Mouse (Mus musculus) myocyte (in vitro differentiated cells): ENCODE results near the gene Klk7. TPM values are rescaled to one million over a fixed set of nuclear protein-coding genes. Genes with fewer than 3 reads are reported as not detected.

ENCODE experiments used
- H3K27me3 ChIP-seq: one replicate; pipeline ENCODE4 v1.6.1; 2011; ENCODE audit not compliant: control insufficient read depth, insufficient read depth, insufficient read length
- H3K36me3 ChIP-seq: one replicate; pipeline ENCODE4 v1.6.1; 2011; ENCODE audit not compliant: control insufficient read depth, insufficient read depth
- H3K4me2 ChIP-seq: one replicate; pipeline ENCODE4 v1.6.1; 2011; ENCODE audit warnings: low read depth, control low read depth
- H3K4me3 ChIP-seq: one replicate; pipeline ENCODE4 v1.5.1; 2011; ENCODE audit warnings: mild to moderate bottlenecking, control low read depth, moderate library complexity
- H3K79me2 ChIP-seq: one replicate; pipeline ENCODE4 v1.6.1; 2011; ENCODE audit not compliant: control insufficient read depth, insufficient read depth
- H3ac ChIP-seq: one replicate; pipeline ENCODE4 v1.6.1; 2011; ENCODE audit not compliant: control insufficient read depth, insufficient read length
- CEBPB ChIP-seq: IDR thresholded peaks from 2 replicates; pipeline ENCODE4 v1.6.1; 2011; ENCODE audit warnings: mild to moderate bottlenecking, moderate library complexity; ENCODE audit not compliant: poor library complexity, insufficient read depth, severe bottlenecking
- E2F4 ChIP-seq: IDR thresholded peaks from one replicate; pipeline ENCODE4 v1.6.1; 2011; ENCODE audit warnings: mild to moderate bottlenecking, control low read depth, moderate library complexity; ENCODE audit not compliant: insufficient read depth
- MAX ChIP-seq: IDR thresholded peaks from one replicate; pipeline ENCODE4 v1.6.1; 2011; ENCODE audit warnings: low read depth, mild to moderate bottlenecking, control low read depth
- MYOD1 ChIP-seq, 3 experiments: IDR thresholded peaks; one replicate each; pipeline ENCODE4 v1.6.1; 2011; ENCODE audit warnings: control low read depth in 2 of 3, low read depth in 2 of 3, mild to moderate bottlenecking in 2 of 3, moderate library complexity in 1 of 3; ENCODE audit not compliant: insufficient read length in 2 of 3, control insufficient read depth in 1 of 3
- MYOG ChIP-seq, 3 experiments: IDR thresholded peaks; one replicate each; pipeline ENCODE4 v1.6.1; 2011; ENCODE audit warnings: control low read depth in 2 of 3, low read depth in 2 of 3, mild to moderate bottlenecking in 2 of 3; ENCODE audit not compliant: insufficient read length in 2 of 3, control insufficient read depth in 1 of 3, insufficient read depth in 1 of 3
- POLR2A ChIP-seq: IDR thresholded peaks from one replicate; pipeline ENCODE4 v1.6.1; 2011; ENCODE audit warnings: low read depth, mild to moderate bottlenecking, control low read depth, moderate library complexity; ENCODE audit not compliant: insufficient read length
- POLR2AphosphoS2 ChIP-seq: IDR thresholded peaks from one replicate; pipeline ENCODE4 v1.6.1; 2011; ENCODE audit warnings: low read depth, control low read depth; ENCODE audit not compliant: insufficient read length
- REST ChIP-seq: IDR thresholded peaks from one replicate; pipeline ENCODE4 v1.6.1; 2011; ENCODE audit warnings: mild to moderate bottlenecking, control low read depth, moderate library complexity; ENCODE audit not compliant: insufficient read depth, insufficient read length
- SRF ChIP-seq: IDR thresholded peaks from one replicate; pipeline ENCODE4 v1.6.1; 2011; ENCODE audit warnings: low read depth; ENCODE audit not compliant: control insufficient read depth, insufficient read length
- TCF12 ChIP-seq: IDR thresholded peaks from one replicate; pipeline ENCODE4 v1.6.1; 2011; ENCODE audit warnings: mild to moderate bottlenecking, control low read depth; ENCODE audit not compliant: poor library complexity, insufficient read depth, severe bottlenecking
- TCF3 ChIP-seq: IDR thresholded peaks from one replicate; pipeline ENCODE4 v1.6.1; 2011; ENCODE audit warnings: low read depth, control low read depth; ENCODE audit not compliant: insufficient read length
- USF1 ChIP-seq: IDR thresholded peaks from one replicate; pipeline ENCODE4 v1.6.1; 2011; ENCODE audit warnings: low read depth, mild to moderate bottlenecking, control low read depth, moderate library complexity
- polyA plus RNA-seq: library from polyadenylated mRNA; unstranded; fragments of >200 nt; fragmentation: generic; extraction: Trizol; gene quantifications from one replicate; pipeline ENCODE4 v1.2.1, GENCODE M21; 2012; ENCODE audit warnings: missing spikeins

The Klk7 gene
- polyA plus RNA-seq, 1 experiment = not detected

- no peaks in the 10 kb centered on the region for H3K79me2 ChIP-seq
- H3K4me2 ChIP-seq = no peak within 1 kb of the TSS
- H3K36me3 ChIP-seq = no peaks in the 10 kb centered on the region
- H3ac ChIP-seq = no peak within 1 kb of the TSS
- TF ChIP-seq E2F4 = no peak
- TF ChIP-seq TCF3 = no peak
- TF ChIP-seq REST = no peak
- no peak for TF ChIP-seq SRF
- no peak for TF ChIP-seq TCF12
- no peak for TF ChIP-seq MYOD1 (IDR thresholded peaks at IDR 0.05; ENCODE audit: control insufficient read depth in 1 of 3, insufficient read length in 2 of 3, low read depth in 2 of 3)
- no peak for TF ChIP-seq MYOG (IDR thresholded peaks at IDR 0.05; ENCODE audit: control insufficient read depth in 1 of 3, insufficient read depth in 1 of 3, insufficient read length in 2 of 3, low read depth in 2 of 3)
- TF ChIP-seq POLR2A = no peak
- TF ChIP-seq MAX = no peak
- TF ChIP-seq CEBPB = no peak
- TF ChIP-seq POLR2AphosphoS2 = no peak
- TF ChIP-seq USF1 = no peak
- no peaks in the 10 kb centered on the region for H3K27me3 ChIP-seq
- H3K4me3 ChIP-seq = no peak within 1 kb of the TSS
These were observed 19.5 kb upstream of the Klk7 start, which contains the start of gene Klk9 for GRCm38 (mm10) chr7:43791591-43791990. Klk9 (plus strand) TSS chr7:43791891.

- TF ChIP-seq REST (no peak), MYOD1 (IDR thresholded peaks at IDR 0.05; ENCODE audit: control insufficient read depth in 1 of 3, insufficient read length in 2 of 3, low read depth in 2 of 3) (no peak)
- Histone ChIP-seq H3K4me2 (no peak overlapping the region), H3K27me3 (no peaks in the 10 kb centered on the region), H3K4me3 (no peak overlapping the region), H3ac (no peak overlapping the region), H3K36me3 (no peaks in the 10 kb centered on the region), H3K79me2 (no peaks in the 10 kb centered on the region)
These were observed 14.7 kb upstream of the Klk7 start for GRCm38 (mm10) chr7:43796355-43796754.

GRCm38 (mm10) chr7:43797333-43797769, 13.7 kb upstream of the Klk7 start, which contains the start of gene Klk8:
Klk8 (plus strand) TSS chr7:43797577.
- Histone ChIP-seq H3K4me3 (no peak within 1 kb of the TSS), H3K27me3 (no peaks in the 10 kb centered on the region), H3K36me3 (no peaks in the 10 kb centered on the region)

GRCm38 (mm10) chr7:43797844-43798462, 13.1 kb upstream of the Klk7 start:
- Histone ChIP-seq H3K4me2 (no peak overlapping the region), H3K4me3 (no peak overlapping the region), H3K36me3 (no peaks in the 10 kb centered on the region), H3ac (no peak overlapping the region), H3K79me2 (no peaks in the 10 kb centered on the region), H3K27me3 (no peaks in the 10 kb centered on the region)
- TF ChIP-seq TCF12 (no peak), POLR2A (no peak), TCF3 (no peak), MYOG (IDR thresholded peaks at IDR 0.05; ENCODE audit: control insufficient read depth in 1 of 3, insufficient read depth in 1 of 3, insufficient read length in 2 of 3, low read depth in 2 of 3) (no peak), REST (no peak), CEBPB (no peak), POLR2AphosphoS2 (no peak), MAX (no peak), SRF (no peak), USF1 (no peak), MYOD1 (IDR thresholded peaks at IDR 0.05; ENCODE audit: control insufficient read depth in 1 of 3, insufficient read length in 2 of 3, low read depth in 2 of 3) (no peak), E2F4 (no peak)

More at GRCm38 (mm10) chr7:43797333-43797769, 13.7 kb upstream of the Klk7 start, which contains the start of gene Klk8:
- Histone ChIP-seq H3K4me2 (peak within 1 kb of the TSS; percentile 52), H3ac (no peak within 1 kb of the TSS), H3K79me2 (no peaks in the 10 kb centered on the region)
- TF ChIP-seq E2F4 = no peak
- no peak for TF ChIP-seq SRF
- no peak for TF ChIP-seq USF1
- TF ChIP-seq CEBPB = no peak
- TF ChIP-seq MAX = no peak
- TF ChIP-seq TCF3 = no peak
- TF ChIP-seq MYOG (IDR thresholded peaks at IDR 0.05; ENCODE audit: control insufficient read depth in 1 of 3, insufficient read depth in 1 of 3, insufficient read length in 2 of 3, low read depth in 2 of 3) = no peak
- TF ChIP-seq MYOD1 (IDR thresholded peaks at IDR 0.05; ENCODE audit: control insufficient read depth in 1 of 3, insufficient read length in 2 of 3, low read depth in 2 of 3) = no peak
- no peak for TF ChIP-seq REST
- TF ChIP-seq POLR2AphosphoS2 = no peak
- TF ChIP-seq POLR2A = no peak
- no peak for TF ChIP-seq TCF12

DNA sequence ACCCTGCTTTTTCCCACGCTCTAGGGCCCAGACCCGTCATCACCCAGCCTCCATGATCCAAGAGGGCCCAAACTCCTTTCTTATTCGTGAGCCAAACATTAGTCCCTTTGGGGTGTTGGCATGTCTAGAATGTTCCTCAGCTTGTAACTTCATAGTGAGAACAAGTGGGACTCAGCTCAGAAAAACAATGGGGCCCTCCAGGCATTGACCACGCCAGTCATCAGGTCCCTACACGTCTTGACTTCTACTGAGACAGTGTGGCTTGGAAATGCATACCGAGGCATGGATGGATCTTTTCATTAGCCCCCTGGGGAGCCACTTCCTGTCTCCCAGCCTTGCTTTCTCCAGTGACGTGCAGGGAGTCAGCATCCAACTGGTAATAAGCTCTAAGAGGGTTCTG, 11.2 kb upstream of the Klk7 start:
- Histone ChIP-seq H3K27me3 (no peaks in the 10 kb centered on the region), H3K4me3 (no peak overlapping the region), H3ac (no peak overlapping the region), H3K79me2 (no peaks in the 10 kb centered on the region), H3K4me2 (no peak overlapping the region), H3K36me3 (no peaks in the 10 kb centered on the region)
- TF ChIP-seq SRF (no peak), MYOG (IDR thresholded peaks at IDR 0.05; ENCODE audit: control insufficient read depth in 1 of 3, insufficient read depth in 1 of 3, insufficient read length in 2 of 3, low read depth in 2 of 3) (no peak), POLR2A (no peak), TCF12 (no peak), MYOD1 (IDR thresholded peaks at IDR 0.05; ENCODE audit: control insufficient read depth in 1 of 3, insufficient read length in 2 of 3, low read depth in 2 of 3) (no peak), REST (no peak), E2F4 (no peak), MAX (no peak), CEBPB (no peak), USF1 (no peak)
